Mouse (Mus musculus): ENCODE measurements around the gene Ccn5.

DNA sequence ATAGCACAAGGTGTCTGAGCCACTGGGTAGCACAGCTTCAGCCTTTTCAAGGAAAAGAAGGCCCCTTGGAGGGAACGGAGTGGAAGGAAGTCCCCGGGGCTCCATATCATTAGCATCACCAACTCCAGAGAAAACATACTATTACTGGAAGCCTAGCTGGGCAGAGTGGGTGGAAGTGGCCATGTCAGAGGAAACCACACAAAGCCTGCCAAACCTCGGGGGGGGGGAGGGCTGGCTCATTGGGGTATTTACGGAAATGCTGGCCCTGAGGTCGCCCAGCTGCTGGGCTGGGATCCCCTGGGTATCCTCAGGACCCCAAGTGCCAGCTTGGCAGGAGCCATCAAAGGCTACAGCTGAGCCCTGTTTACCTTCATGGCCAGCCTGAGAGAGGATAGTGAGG is 7.6 kb upstream of the Ccn5 start:
- TF ChIP-seq POLR2A (IDR thresholded peaks at IDR 0.05; ENCODE audit: insufficient read depth, low read depth, low read length) = no peak
- TF ChIP-seq CTCF (IDR thresholded peaks at IDR 0.05) = no peak

All from heart, adult 2 months (tissue).